Mouse (Mus musculus) activated CD4-positive, CD25-positive, alpha-beta regulatory T cell, adult 4 months (primary cell): ENCODE results near the gene Daam2. TPM values are rescaled to one million over a fixed set of nuclear protein-coding genes. Genes with fewer than 3 reads are reported as not detected.

Source experiments
- ATAC-seq: one replicate; pipeline ENCODE4 v1.8.0; 2017
- polyA plus RNA-seq, 2 experiments: library from polyadenylated mRNA; unstranded; fragments of 100-300 nt; shearing (Covaris generic); gene quantifications; one replicate each; pipeline ENCODE4 v1.2.1; 2017

Daam2 gene
- polyA plus RNA-seq, 2 experiments from 2014 or later = 0.13 TPM; not detected in 1

DNA sequence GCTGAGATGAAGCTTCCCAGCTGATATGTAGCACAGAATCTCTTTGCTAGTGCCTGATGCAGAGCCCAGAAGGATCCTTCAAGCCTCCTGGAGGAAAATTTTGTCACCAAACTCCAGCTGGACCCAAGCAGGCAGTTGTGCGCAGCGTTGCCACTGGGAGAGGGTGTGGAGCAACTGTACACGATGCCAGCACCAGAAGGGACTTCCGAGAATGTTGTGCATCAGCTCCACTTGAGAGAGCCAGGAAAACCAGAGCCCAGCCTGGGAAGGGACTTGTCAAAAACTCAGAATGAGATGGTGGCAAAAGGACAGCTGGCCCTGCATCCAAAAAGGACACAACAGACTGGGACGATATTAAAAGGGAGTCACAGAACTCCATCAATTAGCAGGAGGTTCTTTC, 32.5 kb downstream of the Daam2 start:
- ATAC-seq = no peak

DNA sequence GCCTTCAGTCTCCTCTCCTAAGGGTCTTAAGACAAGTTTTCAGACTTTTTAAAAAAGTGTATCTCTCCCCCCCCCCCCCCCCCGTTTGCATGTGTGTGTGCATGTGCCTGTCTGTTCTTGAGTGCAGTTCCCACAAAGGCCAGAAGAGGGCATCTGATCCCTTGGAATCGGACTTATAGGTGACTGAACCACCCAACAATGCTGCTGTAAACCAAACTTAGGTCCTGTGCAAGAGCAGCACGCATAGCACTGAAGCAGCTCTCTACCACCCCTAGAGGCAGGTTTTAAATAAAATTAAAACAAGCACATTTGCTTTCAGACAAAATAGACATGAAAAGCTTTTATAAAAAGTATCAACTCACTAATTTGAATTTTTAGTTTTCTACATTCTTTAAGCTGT, 33.9 kb downstream of the Daam2 start:
- no peak for ATAC-seq

DNA sequence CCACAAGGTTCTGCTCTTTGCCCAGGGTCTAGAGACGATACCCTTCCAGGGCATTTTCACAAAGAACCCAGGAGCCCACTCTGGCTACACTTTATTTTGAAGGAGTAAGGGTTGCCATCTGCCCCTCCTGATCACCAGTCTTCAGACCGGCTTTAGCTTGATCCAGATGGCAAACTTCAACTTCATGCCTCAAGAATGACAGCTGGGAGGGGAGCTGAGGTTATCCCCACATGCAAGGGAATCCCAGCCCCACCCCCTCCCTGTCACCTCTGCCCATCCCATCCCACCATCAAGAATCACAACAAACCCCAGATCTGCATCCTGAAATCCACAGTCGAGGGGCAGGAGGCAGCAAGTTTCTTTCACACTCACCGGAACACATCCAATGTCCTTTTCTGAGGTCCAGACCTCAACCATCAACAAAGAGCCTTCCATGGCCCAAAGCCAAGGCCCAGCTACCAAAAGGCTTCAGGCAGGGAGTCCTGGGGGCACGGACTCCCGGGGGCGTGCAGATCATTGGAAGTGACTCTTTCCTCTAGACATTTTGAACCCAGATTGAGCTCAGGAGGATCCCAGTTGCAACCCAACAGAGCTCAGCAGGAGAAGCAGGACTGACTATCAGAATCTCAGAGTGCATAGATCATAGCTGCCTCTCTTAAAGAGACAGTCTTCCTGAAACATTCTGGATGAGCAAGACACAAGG, 35.5 kb downstream of the Daam2 start:
- no peak for ATAC-seq

DNA sequence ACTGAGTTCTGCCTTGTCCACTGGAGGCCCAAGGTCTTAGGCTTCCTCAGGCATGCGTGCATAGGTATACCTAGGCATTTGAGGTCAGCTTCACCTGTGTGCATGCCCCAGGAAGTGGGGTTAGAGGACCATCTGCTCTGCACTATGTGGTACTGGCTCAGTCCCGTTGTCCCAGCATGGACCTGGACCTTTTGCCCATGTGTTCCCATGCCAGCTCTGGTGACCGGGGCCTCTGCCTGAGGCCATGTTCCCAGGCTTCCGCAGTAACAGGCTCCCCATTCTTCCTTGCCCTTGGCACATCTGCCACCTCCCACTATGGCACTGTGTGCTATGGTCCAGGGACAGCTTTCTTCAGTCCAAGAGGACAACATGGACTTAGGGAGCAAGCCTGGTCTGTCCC, 36.1 kb downstream of the Daam2 start:
- ATAC-seq = no peak

DNA sequence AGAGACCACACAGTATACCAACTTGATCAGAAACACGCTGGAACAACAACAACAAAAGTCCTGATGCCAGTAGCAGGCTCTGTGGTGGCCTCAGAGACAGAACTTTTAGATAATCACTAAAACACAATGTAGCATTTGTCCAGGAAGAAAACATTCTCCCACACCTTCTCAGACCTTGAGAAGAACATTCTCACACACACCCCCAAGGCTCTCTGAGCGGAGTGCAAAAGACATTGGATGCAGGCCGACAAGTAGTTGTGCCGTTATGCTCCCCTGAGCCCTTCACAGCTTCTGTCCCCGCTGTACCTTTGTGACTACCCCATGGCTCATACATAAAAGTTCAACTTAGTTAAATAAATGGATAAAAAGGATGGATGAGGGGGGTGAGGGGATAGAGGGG, 37.6 kb downstream of the Daam2 start:
- no peak for ATAC-seq

DNA sequence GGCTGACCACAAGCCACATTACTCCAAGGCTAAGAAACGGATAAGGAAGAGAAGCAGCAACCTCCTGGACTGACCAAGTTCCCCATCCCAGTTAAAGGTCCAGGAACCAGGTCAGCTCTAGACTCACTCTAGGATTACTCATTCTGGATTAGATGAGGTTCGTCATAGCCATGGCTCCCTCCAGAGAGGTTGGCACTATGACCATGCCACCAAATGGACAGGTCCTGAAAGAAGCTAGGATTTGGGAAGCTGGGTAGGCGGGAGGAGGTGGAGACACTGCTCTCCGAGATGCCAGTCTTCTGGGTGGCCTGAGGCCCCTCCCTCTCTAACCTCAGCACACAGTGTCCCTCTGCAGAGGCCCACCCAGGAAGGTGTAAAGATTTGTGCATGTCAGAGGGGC, 38.2 kb downstream of the Daam2 start:
- ATAC-seq = no peak

DNA sequence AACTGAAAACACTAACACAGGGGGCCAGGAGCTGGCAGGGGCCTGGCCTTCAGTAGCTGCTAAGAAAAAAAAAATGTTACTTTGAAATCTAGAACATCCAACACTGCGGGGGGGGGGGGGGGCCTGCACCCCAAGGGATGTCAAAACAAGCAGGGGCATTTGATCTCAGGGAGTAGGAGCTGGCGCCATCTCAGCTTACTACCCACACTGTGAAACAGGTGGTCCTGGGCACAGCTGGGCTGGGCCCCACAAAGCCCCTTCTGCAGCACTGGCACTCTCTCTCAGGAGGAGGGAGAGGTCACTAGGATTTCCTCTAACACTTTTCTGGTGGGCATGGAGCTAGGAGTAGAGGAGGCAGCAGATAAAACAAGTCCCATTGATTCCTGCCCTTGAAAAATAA, 39.6 kb downstream of the Daam2 start:
- ATAC-seq = no peak

DNA sequence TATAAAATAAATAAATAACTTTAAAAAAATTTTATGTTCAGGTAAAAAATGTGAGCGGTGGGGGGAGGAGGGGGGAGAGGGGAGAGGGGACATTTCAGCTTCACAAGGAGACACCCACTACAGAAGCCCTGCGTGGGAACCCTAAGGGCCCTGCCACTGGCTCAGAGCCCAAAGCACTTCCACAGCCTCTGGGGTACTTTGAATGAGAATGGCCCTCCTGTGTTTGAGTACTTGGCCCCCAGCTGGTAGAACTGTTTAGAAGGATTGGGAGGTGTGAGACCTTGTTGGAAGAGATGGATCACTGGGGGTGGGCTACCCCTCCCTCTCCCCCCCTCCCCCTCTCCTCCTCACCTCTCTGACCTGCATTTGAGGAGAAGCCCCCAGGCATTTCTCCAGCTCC, 41.7 kb downstream of the Daam2 start:
- no peak for ATAC-seq

DNA sequence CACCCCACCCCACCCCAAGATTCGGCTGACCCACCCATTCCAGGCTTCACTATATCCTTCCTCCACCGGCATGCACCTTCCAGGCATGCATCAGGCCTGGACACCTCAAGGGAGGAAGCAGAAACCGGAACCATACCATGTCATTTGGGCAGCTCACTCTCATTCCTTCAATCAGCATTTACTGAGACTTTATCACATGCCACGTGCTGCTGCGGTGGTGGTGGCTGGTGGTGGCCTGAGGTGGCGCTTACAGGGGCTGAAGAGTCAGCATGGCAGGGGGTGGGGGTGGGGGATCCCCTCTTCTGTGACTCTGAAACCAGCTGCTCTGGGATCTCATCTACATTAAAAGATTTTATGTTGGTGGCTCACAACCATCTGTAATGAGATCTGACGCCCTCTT, 42.1 kb downstream of the Daam2 start:
- no peak for ATAC-seq

DNA sequence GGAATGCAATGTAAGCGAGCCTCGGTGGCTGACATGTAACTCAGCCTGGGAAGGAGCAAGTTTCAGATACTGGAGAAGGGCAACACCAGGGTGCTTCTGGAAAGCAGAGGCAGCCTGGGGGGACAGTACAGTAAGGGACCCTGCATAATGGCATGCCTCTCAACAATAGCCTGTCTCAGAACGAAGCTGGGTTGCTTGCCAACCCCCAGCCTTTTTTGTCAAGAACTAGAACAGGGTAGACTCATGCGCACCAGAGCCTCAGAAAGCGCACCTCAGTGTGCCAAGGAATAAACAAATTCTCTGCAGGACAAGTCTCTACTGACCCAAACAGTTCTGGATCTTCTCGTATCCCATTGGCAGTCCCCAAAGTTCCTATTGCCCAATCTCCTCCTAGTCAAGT, 43.5 kb downstream of the Daam2 start:
- ATAC-seq = no peak

DNA sequence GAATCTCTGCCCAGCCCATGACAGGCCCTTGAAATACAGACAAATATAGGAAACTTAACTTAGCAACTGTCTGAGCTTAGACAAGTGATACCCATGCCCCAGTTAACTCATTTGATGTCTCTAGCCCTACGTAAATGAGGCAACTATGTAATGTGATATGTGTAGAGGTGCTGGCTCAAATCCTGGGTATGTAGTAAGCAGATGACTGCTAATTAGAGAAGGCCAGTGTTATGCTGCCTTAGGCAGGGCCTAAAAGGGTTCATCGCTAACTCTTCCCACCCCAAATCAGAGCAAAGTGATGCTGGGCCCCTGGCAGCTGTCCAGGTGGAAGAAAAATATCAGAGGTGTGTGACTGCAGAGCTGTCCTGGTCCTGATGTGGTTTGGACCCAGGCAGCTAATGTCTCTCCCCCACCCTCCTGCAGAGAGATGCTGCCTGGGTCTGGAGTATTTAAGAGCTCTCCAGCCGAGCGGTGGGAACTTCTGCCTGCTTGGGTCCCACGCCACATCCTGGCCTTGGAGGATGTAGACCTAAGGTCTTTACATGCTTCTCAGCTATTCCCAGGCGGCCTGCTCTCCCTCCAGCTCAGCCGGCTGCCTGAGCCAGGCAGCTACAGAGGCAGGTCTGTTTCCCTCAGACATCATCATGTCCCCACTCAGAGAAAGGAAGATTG, 44.4 kb downstream of the Daam2 start:
- no peak for ATAC-seq

DNA sequence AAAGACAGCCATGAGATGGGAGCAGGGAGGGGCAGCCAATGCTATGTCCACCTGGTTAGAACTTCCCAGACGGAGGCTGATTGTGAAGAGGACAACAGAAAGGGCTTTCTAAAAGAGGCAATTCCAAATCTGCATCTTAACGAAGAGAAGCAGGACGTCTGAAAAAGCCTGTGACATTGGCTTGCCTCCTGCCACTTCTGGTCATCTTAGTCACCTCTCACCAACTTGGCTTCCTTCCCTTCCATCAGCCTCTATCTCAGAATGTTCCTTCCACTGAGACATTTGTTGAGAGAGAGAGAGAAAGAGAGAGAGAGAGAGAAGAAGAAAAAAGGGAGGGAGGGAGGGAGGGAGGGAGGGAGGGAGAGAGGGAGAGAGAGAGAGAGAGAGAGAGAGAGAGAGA, 47.1 kb downstream of the Daam2 start:
- no peak for ATAC-seq

DNA sequence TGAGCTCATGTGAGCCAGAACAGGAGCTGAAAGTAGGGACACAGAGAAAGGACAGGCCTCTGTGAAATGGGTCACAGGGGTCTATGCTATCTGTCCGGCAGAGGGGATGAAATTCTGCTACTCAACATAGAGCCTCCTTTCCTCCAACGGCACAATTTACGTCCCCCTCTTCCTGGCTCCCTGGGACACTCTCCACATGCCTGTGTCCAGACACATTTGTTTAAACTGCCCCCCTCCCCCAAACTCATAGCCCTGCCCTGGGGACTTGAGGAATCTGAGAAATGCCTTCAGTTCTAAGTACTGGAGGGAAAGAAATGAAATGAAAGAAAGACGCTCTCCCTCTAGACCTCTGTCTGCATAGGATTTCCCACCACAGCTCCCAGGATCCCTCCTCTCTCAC, 48.5 kb downstream of the Daam2 start:
- ATAC-seq = no peak

DNA sequence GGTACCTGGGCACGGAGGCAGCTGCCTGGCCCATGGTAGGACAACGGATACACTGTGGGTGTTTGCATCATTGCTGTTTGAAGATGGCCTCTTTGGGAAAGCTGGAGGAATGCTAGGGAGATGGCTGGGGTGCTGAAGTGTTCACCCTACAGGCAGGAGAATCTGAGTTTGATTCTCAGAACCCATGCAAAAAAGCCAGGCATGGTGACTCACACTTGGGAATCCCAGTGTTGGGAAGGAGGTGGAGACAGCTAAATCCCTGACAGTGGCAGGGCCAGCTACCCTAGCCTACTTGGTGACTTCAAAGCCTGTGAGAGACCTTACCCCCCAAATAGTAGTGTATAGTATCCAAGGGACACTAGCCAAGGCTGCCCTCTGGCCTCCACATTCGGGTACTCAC, 49.0 kb downstream of the Daam2 start:
- ATAC-seq = no peak

DNA sequence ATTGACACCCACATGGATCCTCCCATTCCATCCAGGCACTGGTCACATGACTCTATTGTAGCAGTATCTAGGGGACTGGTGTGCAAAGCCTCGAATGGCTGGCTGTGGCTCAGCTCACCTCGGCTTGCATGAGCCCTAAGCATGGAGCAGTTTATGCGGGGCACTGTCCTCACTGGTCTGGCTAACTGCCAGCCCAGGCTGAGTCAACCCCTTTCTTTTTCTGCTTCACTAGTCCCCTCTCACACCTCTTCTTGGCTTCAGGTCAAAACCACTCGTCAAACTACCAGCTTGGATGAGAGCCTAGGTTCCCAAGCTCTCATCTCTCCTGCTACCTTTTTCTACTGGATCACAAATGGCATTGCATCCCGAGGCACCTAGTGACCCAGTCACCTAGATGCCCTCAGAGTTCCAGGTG, 51.5 kb downstream of the Daam2 start:
- no peak for ATAC-seq

DNA sequence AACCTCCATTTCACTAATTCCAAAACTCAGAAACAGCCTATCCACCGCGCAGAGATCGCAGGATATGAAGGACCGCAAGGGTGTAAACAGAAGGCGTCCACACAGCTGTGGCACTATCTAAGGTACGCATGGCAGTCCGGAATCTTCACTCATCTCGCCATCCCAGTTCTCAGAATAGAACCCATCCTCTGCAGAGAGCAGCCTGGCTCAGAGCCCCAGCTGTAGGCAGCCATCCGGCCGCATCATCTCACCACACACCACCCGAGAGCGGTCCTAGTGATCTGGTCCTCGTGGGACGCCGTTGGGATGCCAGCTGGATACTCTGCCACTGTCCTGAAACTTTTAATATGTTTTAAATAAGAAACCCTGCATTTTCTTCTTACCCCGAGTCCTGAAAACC, 54.7 kb downstream of the Daam2 start:
- no peak for ATAC-seq

DNA sequence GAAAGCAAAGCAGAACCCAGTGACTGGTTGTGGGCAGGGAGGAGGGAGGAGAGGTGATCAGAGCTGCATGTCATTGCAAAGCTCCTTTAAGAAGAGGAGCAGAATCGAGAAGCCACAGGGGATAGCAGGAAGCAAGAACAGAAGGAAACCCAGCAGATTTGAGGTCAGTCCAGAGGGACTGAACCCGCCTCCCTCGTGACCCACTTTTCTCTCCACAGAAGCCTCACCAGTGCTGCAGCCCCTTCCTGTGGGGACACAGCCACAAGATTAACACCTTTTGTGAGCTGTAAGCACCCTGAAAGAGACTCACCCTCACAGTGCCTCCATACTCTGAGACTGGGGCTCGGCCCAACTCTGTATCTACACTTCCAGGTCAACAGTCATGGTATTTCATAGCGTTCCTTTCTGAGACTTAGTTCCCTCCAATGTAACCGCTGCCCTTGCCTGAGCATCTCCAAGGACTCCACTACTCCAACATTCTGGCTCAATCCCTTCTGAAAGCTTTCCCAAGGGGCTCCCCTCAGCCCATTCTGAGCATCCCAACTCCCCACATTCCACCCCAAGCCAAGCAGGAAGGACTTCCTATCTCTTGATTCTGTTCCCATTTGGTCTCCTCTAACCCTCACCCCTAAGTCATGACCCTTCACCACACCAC, 60.8 kb downstream of the Daam2 start:
- no peak for ATAC-seq

DNA sequence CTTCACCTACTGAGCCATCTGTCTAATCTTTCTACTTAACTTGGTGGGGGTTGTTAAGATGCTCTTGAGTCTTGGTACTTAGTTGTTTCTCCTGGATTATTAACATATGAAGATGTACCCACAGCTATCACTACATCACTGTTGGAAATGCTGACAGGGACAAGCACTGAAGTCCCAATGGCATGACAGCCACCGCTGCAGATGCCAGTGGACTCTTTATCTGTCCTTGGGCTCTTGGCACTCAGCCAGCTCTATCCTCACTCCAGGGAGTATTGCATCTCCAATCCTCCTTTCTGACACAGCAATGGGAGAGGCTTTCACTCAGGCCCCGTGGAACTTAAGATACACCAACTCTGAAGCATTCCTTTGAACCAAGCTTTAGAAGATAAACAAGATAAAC, 63.9 kb downstream of the Daam2 start:
- ATAC-seq = no peak

DNA sequence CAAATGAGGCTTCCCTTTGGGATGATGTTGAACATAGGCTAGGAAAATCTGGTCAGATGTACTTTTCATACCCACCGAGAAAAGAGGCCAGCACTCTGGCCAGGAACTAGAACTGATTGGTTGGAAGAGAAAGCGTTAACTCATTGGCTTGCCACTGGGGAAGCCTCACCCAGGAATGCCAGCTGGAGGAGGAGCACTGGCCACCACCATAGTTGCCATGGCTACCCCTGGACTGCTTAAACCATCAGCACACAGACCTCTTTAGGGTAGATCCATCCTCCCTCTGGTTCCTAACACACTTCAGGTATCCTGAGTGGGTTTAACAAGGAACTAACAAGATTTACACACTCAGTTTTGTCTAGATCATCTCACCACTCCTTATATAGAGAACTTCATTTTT, 64.5 kb downstream of the Daam2 start:
- ATAC-seq = no peak

DNA sequence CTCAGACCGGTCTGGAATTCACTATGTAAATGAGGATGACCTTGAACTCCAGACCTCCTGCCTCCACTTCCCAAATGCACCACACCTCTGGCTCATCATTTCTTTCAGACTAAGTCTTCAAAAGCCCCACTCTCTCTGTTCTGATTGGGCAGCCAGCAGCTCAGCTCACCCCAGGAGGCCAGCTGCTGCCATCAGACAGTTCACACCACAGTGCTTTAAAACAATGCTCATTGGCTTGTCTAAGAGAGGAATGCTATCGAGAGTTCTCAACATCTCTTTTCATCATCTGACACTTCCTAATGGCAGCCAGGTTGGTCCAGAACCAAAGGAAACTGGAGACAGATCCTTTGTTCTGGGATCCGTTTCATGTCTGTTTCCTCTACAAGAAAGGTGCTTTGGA, 66.0 kb downstream of the Daam2 start:
- ATAC-seq = no peak

DNA sequence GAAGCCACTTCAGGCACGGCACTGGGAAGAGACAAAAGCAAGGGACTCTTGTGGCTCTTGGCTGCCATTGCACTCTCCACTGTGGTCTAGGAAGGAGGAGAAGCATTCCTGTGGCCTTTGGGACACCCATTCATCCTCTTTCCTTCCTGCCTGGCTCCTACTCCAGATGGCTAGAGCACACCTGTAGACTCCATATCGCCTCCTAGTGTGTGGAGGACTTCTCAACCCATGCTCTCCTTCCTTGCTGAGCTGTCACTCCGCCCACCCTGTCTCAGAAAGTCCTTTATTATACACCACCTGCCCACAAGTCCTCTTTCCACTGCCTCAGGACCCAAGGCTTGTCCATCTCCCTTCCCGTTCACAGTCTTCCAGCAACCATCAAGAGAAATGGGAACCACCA, 70.9 kb downstream of the Daam2 start:
- ATAC-seq = no peak

DNA sequence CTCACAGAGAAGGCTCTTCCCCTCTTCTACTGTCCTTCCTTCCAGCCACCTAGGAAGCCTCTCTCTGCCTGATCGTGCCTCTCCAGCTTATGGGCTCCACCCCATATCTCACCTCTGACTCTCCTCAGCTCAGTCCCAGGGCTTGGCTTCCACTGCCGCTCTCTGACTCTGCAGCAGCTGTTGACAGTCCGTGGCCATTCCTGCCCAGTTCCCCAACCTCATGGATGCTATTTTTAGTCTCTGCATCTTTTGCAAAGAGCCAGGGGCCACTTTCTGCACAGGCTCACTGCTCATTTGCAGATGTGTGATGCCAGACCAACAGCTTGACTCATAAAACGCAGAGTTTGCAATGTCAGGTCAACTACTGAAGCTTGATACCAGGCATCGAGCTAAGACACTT, 75.0 kb downstream of the Daam2 start:
- no peak for ATAC-seq

DNA sequence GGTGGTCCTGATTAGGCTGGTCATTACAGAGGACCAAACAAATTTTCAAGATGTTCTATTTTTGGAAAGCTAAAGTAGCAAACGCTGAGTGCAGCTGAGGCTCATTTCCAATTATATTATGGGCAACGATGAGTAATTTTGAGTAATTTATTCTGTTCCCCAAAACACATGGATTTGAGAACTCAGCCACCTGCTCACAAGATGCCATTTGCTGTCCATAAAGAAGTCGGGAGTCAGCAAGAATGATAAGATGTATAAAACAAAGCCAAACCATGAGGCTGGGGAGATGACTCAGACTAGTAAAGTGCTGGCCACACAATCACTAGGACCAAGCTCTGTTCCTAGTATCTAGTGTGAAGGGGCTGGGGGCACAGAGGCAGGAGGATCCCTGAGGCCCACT, 79.7 kb downstream of the Daam2 start:
- ATAC-seq = no peak

DNA sequence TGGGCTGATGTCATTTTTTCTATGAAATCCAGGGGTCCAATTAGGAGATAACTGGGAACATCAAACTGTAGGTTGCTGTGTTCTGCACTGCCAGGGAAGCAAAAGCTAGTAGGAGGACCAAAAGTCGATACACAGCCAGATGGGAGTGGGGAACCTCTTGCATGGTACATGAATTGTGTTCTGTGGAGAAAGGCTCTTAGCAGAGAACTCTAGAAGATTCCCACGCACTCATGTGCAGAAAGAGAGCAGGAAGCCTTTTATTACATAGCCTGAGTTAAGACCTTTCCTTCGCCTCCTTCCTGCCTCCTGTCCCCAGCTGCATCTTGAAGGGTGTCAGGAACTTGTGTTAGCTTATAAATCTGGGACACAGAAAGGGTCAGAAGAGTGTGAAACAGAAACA, 82.3 kb downstream of the Daam2 start:
- no peak for ATAC-seq
